Mouse (Mus musculus) liver, postnatal 0 days (tissue): ENCODE measurements around the gene 4933424G06Rik. TPM values are rescaled to one million over a fixed set of nuclear protein-coding genes. Genes with fewer than 3 reads are reported as not detected.

Source experiments
- ATAC-seq: fragments of 200-750 bp; cut with Nextera tagmentation; 2 replicates; pipeline ENCODE4 v1.8.0; 2017; ENCODE audit warnings: mild to moderate bottlenecking, moderate library complexity
- DNase-seq: peaks from one replicate; pipeline ENCODE4 v3.0.0-alpha.2; 2016
- H3K27ac ChIP-seq: fragments of 300-500 bp; sonication (generic); 2 replicates; pipeline ENCODE4 v1.5.1; 2014; ENCODE audit warnings: antibody characterized with exemption, moderate library complexity, mild to moderate bottlenecking, low read depth
- H3K27me3 ChIP-seq: fragments of 300-500 bp; sonication (generic); 2 replicates; pipeline ENCODE4 v1.6.1; 2014; ENCODE audit warnings: low read length, control low read depth, mixed read lengths; ENCODE audit not compliant: insufficient read depth
- H3K36me3 ChIP-seq: fragments of 300-500 bp; sonication (generic); replicated peaks from 2 replicates; pipeline ENCODE4 v1.6.1; 2014; ENCODE audit warnings: mild to moderate bottlenecking, control low read depth, low read length, moderate library complexity, mixed read lengths; ENCODE audit not compliant: insufficient read depth
- H3K4me1 ChIP-seq: fragments of 300-500 bp; sonication (generic); 2 replicates; pipeline ENCODE4 v1.6.1; 2014; ENCODE audit warnings: antibody characterized with exemption, mild to moderate bottlenecking, control low read depth; ENCODE audit not compliant: insufficient read depth
- H3K4me2 ChIP-seq: fragments of 300-500 bp; sonication (generic); 2 replicates; pipeline ENCODE4 v1.6.1; 2014; ENCODE audit warnings: low read depth, mild to moderate bottlenecking, low read length, moderate library complexity, mixed read lengths
- H3K4me3 ChIP-seq: fragments of 300-500 bp; sonication (generic); 2 replicates; pipeline ENCODE4 v1.5.1; 2014; ENCODE audit warnings: low read depth, low read length
- H3K9ac ChIP-seq: fragments of 300-500 bp; sonication (generic); replicated peaks from 2 replicates; pipeline ENCODE4 v1.6.1; 2014; ENCODE audit warnings: mild to moderate bottlenecking, moderate library complexity
- H3K9me3 ChIP-seq: fragments of 300-500 bp; sonication (generic); 2 replicates; pipeline ENCODE4 v1.6.1; 2016; ENCODE audit warnings: mild to moderate bottlenecking, control low read depth, low read length, mixed read lengths
- CTCF ChIP-seq: sonication (generic); IDR thresholded peaks from 2 replicates; pipeline ENCODE4 v1.5.1; 2016; ENCODE audit warnings: antibody characterized with exemption, low read depth
- EP300 ChIP-seq: IDR thresholded peaks from 2 replicates; pipeline ENCODE4 v1.6.1; 2016; ENCODE audit warnings: antibody characterized with exemption, low read depth, mild to moderate bottlenecking
- WGBS: fragments of 180-500 bp; shearing (Covaris S2); extraction: QIAGEN DNeasy Blood & Tissue Kit; methylation state at CpG from one replicate; pipeline ENCODE4 v1.1.7; 2014; ENCODE audit not compliant: insufficient replicate concordance; 5-methylcytosine and 5-hydroxymethylcytosine counted together
- microRNA-seq: library from miRNA; unstranded; fragments of <30 nt; microRNA quantifications from one replicate; pipeline ENCODE4, GENCODE M21; 2016
- polyA plus RNA-seq: library from polyadenylated mRNA; unstranded; fragments of >200 nt; fragmentation: Nextera tagmentation; extraction: Ambion mirVana; gene quantifications from 2 replicates; pipeline ENCODE4 v1.2.1, GENCODE M21; 2015

The 4933424G06Rik gene
- polyA plus RNA-seq, 1 experiment from 2014 or later = not detected

DNA sequence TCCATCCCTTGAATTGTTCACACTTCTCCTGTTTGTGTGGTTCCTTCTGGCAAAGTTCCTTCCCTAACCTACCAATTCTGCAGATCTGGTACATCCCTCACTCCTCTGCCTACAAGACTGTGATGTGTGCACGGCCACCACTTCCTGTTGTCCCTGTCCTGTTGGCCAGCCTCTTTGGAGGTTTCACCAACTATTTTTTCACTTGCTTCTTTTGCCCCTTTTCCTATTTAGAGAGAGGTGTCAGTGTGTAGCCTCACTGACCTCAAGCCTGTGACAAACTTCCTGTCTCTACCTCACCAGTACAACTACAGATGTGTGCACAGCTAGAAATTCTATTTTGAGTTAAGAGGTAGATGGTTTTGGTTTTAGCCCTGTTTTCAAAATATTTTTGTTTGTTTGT lies 97.1 kb downstream of the 4933424G06Rik start:
- H3K4me2 ChIP-seq = no peak overlapping the region
- peaks cover 90% of the 10 kb centered on the region for H3K36me3 ChIP-seq
- DNase-seq (no peak), ATAC-seq (no peak)
- H3K27me3 ChIP-seq = no peaks in the 10 kb centered on the region
- TF ChIP-seq EP300 (no peak), CTCF (no peak)
- H3K9ac ChIP-seq = no peak overlapping the region
- H3K4me1 ChIP-seq = no peaks in the 10 kb centered on the region
- no peaks in the 10 kb centered on the region for H3K9me3 ChIP-seq
- H3K4me3 ChIP-seq = no peak overlapping the region
- WGBS = 58% methylated on average over 1 of the region's 1 CpGs
- H3K27ac ChIP-seq = no peak overlapping the region

Small RNAs within 50 kb of the gene (microRNA-seq; reads per million reads assigned to microRNA genes)
- gene Gm24133 = not detected

Other genes starting within 250 kb of the 4933424G06Rik start
- gene Cnnm4, start 238.5 kb upstream of the 4933424G06Rik start, polyA plus RNA-seq = 2.1 and 2.2 TPM in 2 replicates
- 0.92 and 1.1 TPM in 2 replicates for gene Cnnm3, start 198.3 kb upstream of the 4933424G06Rik start, polyA plus RNA-seq
- gene Ankrd23, start 173.3 kb upstream of the 4933424G06Rik start, polyA plus RNA-seq = 2.0 and 2.2 TPM in 2 replicates
- 0.45 TPM in 1 of 2 replicates, not detected in the other for gene Gm42417, start 170.7 kb upstream of the 4933424G06Rik start, polyA plus RNA-seq
- gene Ankrd39, start 162.7 kb upstream of the 4933424G06Rik start, polyA plus RNA-seq = 7.4 and 8.3 TPM in 2 replicates
- 2.0 TPM in 2 replicates for gene Sema4c, start 151.8 kb upstream of the 4933424G06Rik start, polyA plus RNA-seq
- gene Fam178b, start 27.0 kb upstream of the 4933424G06Rik start, polyA plus RNA-seq = 0.16 and 0.37 TPM in 2 replicates
- 620 and 664 TPM in 2 replicates for gene Cox5b, start 18.7 kb upstream of the 4933424G06Rik start, polyA plus RNA-seq
- 19.3 and 21.3 TPM in 2 replicates for gene Actr1b, start 4.3 kb downstream of the 4933424G06Rik start, polyA plus RNA-seq
- gene Zap70, start 51.6 kb downstream of the 4933424G06Rik start, polyA plus RNA-seq = 0.31 and 0.67 TPM in 2 replicates
- 4.8 and 6.1 TPM in 2 replicates for gene Tmem131, start 233.5 kb downstream of the 4933424G06Rik start, polyA plus RNA-seq